Mouse (Mus musculus): Measurements from ENCODE around the gene Trim28.
A peak's percentile ranks its signal among the peaks of the same experiment; 100 is the strongest.
"Not testable (repeated sequence)": the region's sequence is repeated elsewhere in the genome, so short reads cannot be mapped to it uniquely, and the experiment has no call there.

Trim28 gene

DNA sequence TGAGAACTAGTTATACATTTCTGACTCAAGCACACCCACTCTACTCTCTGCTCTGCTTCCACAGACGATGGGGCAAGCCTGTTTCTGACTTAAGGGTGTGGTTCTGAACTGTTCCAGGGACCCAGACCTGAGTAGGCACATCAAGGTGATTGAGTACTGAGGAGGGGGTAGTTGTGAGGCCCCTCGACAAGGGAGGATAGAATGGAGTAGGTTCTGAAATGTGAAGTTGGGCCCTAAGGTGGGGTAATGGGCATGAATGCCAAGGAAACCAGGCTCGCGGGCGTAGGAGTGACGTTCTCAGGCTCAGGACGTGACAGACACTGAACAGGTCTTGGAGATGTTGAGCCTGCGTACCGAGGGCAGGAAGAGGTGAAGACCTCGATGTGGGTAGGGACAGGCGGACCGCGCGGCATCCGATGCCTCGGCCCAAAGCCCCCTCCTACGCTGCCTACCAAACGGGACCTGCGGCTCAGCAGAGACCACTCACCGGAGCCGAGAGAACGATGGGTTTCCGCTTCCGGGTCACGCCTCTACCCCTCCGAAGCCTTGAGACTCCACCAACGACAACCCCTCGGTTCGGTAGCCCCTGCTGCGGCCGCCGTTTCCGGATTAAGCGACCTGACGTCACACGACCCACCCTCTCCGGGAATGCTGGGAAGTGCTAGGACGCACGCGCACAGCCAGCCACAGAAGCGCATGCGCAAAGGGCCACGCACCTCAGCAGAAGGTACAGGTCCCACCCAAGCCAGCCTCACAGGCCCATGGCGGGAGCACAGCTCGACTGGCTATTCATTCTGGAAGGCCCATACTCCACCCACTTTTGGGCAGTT, 35.4 kb downstream of the Trim28 start, which contains the start of gene Chmp2a:
Chmp2a (minus strand) TSS at position 660 of the 830 bp plus-strand sequence.
- peak; percentile 94 for DNase-seq (ENCODE audit: low spot score)

DNA sequence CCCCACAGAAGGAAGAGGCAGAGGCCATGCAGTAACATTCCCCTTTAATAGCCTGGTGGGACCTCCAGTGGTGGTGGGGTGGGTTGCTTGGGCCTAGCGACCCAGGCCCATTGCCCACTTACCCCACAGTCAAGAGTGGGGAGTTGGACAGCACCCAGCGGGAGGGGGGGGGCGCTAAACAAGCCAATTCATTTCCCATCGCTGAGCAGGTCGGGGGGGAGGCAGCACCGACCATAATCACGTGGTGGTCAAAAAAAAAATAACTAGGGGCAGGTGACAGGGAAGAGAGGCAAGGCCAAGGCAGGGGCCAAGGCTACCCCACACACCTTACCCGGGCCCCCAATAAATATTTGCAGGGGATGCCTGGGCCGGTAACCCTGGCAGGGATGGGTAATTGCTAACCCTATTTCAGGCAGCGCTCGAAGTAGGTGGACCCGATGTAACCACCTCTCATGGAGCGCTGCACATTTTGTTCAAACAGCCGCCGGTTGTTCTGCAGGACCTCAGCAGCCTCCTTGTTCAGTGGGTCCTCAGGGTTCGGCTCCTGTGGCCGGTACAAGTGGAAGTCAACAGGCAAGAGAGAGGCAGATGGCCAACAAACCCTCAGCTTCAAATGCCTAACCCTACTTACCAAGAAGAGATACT, 36.4 kb downstream of the Trim28 start:
- DNase-seq (ENCODE audit: low spot score) = no peak

DNA sequence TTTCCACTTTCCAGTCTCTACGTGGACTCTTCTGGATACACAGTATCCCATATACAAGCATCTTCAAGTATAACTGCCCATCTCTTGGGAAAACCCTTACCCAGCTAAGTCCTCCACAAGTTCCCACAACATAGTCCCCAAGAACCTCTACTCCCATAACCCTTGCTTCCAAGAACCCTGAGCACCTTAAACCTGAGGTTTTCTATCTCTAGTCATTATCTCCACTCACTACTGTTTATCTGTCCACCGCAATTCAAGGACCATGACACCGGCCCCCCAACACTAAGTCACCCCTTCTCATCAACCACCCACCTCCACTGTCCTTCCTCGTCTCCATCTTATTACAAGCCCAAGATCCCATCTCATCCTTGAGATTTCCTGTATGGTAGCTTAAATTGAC, 37.9 kb downstream of the Trim28 start:
- no peak for DNase-seq (ENCODE audit: low spot score)

DNA sequence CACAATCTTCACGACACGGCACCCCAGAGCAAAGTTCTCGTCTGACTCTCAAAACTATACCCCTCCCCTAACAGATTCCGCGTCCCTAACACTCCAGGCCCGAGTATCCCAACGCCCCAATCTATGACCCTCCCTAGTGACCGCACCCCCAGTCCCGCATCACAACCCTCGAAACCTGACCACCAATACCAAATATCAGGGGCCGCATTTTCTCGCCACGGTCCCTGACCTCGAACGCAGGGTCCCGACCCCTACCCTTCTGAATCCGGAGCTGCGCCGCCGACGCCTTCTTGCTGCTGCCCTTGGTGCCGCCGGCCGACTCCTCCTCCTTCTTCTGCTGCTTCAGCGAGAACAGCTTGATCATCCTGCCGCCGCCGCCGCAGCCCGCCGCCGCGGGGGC, 38.5 kb downstream of the Trim28 start:
- no peak for DNase-seq (ENCODE audit: low spot score)

DNA sequence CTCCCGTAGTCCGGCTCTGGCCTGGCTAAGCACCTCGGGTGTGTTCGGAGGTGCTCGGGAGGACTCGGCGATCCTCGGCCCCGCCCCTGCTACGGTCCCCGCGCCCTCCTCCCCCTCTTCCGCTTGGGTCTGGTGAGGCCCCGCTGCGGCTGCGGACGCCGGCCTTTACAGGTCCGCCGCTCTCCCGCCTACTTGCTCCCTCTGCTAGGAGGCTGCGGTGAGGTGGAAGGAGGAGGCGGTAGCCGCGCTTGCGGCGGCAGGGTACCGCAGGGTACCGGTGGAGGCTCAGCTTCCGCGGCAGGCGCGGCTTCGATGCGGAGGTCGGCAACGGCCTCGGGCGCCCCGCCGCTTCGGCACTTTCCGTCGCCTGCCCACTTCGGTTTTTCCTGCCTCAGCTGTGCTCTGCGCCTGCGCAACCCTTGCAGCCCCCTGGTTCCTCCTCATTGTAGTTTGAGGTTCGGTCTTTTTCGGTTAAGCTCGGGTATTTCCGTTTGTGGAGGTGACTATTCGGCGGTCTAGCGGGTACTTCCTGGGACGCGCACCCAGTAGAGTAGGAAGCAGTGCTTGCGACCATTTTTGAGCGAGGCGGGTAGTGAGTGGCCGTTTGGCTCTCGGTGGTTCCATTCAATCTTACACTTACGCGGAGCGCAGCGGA, 39.1 kb downstream of the Trim28 start, which contains the start of gene Ube2m:
Ube2m (minus strand) TSS at position 375 of the 655 bp plus-strand sequence.
- peak; percentile 98 for DNase-seq (ENCODE audit: low spot score)

DNA sequence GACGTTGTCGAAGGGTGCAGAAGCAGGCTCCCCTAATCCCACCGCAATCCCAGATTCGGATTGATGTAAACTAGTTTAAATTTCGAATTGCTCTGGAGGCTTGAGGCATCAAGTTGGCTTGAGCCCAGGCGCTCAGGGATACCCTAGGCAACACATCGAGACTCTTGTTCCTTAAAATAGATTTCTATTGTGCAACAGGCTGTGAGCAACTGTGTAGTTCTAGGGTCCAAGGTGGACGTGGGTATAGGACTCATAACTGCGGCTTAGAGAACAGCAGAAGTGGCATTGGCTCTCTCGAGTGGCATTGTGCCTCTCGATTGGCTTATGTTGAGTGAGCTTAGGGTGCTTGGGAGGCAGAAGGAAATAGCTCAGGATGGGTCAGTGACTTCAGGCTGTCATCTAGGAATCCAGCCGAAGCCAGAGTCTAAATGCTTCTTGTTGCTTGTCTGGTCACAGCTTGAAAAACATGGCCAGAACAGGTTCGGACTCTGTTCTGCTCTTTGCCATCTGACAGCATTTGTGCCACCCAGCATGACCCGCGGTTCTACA, 39.8 kb downstream of the Trim28 start:
- peak; percentile 40 for DNase-seq (ENCODE audit: low spot score)

DNA sequence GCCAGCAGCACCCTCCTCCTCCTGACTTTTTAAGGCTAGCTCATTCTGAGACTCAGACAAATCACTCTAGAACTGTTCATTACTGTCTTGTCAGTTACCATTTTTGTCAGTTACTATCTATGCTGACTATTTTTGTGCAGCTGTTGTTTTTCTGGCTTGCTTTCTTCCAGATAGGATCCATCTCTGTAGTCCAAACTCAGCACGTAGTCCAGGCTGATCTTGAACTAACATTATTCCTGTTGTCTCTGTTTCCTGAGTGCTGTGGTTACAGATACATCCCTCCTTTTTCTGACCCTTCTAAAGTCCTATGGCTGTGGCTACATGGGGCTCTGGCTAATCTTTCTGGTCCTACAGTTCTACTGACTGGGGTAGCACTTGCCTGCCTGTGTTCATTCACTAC, 40.3 kb downstream of the Trim28 start:
- no peak for DNase-seq (ENCODE audit: low spot score)

DNA sequence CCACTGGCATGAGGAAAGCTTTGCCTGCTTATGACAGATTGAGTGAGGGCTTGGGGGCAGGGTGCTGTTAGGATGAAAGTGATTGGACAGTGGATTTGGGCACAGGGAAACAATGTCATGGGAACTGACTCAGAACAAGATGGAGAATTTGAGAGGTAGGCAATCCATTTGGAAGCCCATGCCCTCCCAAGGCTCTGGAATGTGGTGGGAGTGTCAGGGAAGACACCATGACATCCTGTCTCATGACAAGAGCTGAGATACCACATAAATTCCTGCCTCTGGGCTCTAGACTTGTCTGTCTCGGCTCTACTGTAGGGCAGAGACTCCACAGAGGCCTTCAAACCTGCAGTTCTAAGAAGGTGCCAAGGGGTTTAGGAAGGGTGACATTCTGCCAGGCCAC, 42.3 kb downstream of the Trim28 start:
- no peak for DNase-seq (ENCODE audit: low spot score)

DNA sequence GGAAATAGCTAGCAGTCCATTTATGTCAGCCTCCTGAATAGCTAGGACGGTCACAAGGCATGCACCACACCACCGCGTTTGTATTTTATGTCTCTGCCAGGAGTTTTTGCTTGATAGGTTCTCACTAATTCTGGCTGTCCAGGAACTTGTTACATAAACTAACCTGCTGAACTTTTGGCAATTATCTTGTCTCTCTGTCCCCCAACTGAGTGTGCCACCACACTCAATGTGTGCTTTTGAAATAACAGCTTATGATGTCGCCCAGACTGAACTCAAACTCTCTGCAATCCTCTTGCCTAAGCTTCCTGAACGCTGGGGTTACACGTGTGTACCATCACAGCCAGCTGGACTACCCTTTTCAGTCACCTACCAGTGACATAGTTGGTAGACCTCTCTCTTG, 43.6 kb downstream of the Trim28 start:
- no peak for DNase-seq (ENCODE audit: low spot score)

DNA sequence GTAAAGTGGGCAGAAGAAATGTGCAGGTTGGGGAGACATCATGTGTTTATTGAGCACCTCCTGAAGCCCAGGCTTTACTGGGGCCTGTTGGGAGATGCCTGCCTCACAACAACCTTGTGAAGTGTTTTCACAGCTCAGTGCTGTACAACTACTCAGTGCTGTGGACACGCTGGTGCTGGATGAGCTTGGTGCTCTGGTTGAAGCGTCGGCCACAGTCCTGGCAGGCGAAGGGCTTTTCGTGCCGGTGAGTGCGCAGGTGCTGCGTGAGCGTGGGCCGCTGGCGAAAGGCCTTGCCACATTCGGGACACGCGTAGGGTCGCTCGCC, 44.2 kb downstream of the Trim28 start:
- no peak for DNase-seq (ENCODE audit: low spot score)

DNA sequence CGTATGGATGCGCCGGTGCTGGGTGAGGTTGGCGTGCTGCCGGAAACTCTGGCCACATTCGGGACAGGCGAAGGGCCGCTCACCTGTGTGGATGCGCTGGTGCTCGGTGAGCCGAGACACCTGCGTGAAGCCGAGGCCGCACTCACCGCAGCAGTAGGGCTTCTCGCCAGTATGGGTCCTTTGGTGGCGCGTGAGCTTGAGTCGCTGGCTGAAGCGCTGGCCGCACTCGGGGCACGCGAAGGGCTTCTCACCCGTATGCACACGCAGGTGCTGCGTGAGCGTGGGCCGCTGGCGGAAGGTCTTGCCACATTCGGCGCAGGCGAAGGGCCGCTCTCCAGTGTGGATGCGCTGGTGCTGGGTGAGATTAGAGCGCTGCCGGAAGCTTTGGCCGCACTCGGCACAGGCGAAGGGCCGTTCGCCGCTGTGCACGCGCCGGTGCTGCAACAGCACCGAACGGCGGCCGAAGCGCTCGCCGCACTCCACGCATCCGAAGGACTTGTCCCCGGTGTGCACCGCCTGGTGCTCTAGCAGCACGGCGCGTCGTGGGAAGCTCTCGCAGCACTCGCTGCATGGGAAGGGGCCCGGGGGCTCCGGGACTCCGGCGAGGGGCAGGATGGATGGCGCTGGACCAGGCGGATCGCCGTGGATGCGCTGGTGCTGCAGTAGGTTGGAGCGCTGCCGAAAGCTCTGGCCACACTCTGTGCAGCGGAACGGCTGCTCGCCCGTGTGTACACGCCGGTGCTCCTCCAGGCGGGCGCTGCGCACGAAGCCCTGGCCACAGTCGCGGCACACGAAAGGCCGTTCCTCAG, 44.7 kb downstream of the Trim28 start:
- DNase-seq (ENCODE audit: low spot score) = no peak

DNA sequence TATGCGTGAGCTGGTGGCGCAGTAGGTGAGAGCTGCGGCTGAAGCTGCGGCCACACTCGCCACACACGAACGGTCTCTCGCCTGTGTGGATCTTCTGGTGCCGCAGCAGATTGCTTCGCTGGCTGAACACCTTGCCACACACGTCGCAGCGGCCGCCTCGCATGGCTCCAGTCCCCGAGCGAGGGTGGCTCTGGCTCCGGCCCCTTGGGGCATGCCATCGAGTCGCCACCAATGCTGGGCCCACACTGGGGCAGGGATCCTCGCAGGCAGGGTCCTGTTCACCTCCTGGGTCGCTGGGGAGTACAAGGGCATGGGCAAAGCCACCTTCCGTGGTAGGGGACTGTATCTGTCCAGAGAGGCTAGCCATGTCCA, 45.3 kb downstream of the Trim28 start:
- DNase-seq (ENCODE audit: low spot score) = no peak

DNA sequence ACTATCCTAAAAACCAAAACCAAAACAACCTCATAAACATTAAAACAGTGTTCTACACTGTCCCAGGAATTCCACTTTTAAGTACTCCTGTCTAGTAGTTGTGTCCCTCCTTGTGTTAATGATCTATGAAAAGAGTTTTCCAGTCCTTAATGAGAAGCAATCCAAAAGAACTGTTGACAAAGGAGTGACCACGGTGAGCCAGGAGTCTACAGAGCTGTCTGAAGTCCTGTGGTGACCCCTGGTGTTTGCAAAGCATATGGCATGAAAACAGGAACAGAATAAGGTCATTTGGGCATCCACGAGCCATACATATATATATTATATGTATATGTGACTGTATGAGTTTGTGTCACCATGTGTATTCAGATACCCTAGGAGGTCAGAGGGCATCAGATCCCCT, 47.2 kb downstream of the Trim28 start:
- DNase-seq (ENCODE audit: low spot score) = peak; percentile 76

DNA sequence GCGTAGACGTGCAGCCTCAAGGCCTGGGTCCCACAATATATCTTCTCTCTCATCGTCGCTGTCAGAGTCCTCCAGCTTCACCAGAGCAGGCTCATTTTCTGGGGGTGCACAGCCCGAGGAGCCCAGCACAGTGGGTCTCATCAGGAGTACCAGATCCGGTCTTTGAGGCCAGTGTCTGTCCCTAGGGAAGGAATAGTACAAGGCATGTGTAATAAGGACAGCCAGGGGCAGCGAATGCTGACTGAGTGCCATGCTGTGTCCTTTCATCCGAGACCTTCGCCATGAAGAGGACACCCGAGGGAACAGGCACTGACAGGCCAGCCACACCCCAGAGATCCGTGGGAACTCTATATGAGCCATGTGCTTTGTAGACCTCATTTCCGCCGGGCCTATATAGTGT, 54.1 kb downstream of the Trim28 start:
- no peak for DNase-seq (ENCODE audit: low spot score)

DNA sequence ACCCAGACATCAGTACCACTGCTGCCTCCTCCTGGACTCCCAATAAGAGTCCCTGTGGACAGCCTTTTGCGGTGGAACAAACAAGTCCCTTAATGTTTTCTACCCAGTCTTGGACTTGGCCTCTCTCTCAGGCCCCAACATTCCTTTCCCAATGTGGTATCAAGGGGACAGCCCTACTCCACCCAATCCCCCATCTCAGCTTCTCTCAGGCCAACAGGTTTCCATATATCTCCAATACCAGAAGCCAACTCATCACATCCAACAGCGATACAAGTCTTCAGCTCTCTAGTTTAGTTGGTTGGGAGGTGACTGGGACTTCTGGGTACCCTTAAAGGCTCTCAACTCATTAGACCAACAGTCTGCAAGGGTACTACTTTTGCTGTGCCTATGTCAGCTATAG, 54.6 kb downstream of the Trim28 start:
- DNase-seq (ENCODE audit: low spot score) = no peak

DNA sequence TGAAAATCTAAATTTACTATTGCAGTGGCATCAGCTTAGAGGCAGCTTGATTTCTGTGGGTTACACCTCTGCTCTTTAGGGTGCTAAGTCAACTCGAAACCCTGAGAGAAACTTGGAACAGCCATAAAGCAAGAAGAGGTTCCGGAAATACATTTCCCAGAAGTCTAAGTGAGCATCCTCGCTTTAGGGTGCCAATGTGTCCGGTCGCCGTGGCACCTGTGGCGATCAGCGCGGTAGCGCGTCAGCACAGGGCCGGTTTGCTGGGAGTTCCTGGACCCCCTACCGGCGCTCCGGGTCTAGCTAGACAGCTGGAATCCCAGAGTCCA, 55.0 kb downstream of the Trim28 start:
- no peak for DNase-seq (ENCODE audit: low spot score)

DNA sequence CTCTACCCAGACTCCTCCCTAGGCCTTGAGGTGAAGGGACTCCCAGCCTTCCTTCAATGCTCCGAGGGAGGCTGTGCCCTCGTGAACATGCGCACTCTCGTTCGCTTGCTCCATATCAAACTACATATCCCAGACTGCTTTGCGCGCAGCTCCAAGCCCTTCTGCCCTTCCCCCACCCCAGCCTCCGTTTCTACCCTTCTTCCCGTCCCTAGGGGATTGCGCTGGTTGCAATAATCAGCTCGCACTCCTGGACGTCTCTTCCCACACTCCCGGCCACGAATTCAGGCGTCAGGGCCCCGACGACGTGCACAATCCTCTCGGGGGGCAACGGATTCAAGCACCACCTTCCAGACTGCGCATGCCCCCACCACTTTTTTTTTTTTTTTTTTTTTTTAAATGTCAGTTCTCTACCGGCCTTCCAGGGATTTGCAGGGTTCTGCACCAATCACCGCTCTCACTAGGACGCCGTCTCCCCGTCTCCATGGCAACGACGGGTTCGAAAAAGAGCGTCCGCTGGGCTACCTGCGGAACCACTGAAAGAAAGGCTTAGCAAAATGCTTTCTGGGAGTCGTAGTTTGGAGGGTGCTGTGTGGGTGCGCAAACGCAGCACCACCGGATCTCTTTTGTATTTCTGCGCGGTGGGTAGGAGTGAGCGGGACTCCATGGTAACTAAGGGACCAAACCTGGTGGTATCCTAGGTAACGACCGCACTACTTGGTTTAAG, 55.5 kb downstream of the Trim28 start, which contains the start of gene Mzf1:
Mzf1 (minus strand) TSS at position 478 of the 724 bp plus-strand sequence.
- peak; percentile 96 for DNase-seq (ENCODE audit: low spot score)

DNA sequence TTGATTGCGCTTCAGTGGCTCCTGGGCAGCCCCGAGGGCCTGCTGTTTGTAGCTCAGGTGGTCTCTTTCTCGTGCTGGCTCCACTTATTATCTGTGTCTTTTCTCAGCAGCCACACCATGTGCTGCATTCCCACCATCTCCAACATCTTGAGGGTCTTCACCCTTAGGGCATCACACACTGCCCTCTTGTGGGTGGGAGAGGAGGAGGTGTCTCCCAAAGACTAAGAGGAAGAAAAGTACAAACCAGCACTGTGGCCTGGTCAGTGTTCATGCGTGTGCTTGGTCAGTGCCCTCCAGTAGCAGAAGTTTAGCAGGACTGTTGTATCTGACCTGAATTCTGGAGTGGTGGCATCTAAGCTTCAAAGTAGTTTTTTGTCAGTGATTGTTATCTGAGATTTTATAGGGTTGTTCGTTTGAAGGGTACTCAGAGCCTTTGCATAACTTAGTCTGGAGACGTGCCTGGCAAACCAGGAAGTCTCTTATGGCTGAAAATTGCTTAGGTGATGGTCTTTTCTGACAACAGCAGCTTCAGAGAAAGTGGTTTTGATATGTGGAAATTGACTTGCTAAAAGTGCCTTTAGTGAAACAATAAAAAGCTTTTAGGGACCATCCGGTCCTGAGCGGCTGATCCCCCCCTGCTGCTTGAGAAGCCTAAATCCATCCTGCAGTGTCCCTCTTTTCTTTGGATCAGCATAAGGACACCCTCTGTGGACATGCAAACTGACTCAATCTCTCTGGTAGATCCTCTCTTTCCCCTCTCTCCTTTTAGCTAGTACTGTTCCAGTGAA, 58.2 kb downstream of the Trim28 start:
- no peak for DNase-seq (ENCODE audit: low spot score)

DNA sequence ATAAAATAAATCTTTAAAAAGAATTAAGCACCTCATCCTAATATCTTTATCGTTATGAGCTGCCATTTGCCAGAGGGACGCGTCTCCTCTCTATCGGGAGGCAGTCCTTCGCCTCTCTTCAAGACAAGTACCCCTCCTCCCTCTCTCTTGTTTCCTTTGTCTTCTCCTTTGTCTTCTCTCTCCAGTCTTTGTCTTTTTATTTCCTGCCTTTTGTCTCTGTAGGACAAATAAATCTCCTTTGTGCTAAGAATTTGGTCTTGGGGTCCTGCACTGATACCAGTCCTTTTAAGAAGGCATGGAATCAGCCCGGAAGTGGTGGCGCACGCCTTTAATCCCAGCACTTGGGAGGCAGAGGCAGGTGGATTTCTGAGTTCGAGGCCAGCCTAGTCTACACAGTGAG, 60.6 kb downstream of the Trim28 start:
- DNase-seq (ENCODE audit: low spot score) = no peak

DNA sequence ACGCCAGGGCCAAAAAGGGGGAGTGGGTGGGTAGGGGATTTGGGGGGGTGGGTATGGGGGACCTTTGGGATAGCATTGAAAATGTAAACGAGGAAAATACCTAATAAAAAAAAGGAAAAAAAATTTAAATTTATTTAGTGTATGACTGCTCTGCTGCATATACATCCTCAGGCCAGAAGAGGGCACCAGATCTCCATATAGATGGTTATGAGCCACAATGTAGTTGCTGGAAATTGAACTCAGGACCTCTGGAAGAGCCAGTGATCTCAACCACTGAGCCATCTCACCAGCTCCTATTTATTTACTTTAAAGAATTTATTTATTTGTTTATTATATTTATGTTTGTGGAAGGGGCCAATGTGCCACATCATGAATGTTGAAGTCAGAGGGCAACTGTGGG, 64.5 kb downstream of the Trim28 start:
- not testable (repeated sequence) for DNase-seq (ENCODE audit: low spot score)

DNA sequence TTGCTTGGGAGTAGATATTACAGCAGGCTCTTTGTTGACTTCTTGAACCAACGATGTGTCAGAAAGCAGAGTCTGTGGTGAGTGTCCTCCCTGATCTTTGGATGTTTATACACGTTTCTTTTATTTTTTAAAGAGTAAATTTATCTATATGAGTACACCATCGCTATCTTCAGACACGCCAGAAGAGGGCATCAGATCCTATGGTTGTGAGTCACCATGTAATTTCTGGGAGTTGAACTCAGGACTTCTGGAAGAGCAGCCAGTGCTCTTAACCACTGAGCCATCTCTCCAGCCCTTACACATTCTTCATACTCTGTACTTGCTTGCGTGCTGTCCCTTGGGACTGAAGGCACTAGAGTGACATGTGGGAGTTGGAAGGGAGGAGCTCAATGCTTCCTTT, 73.4 kb downstream of the Trim28 start:
- no peak for DNase-seq (ENCODE audit: low spot score)

Data from MN1 (cell line).